Mouse (Mus musculus): ENCODE data around the gene Terb2.

- no peak for TF ChIP-seq CTCF (IDR thresholded peaks at IDR 0.05)
- TF ChIP-seq POLR2A (IDR thresholded peaks at IDR 0.05; ENCODE audit: insufficient read depth, low read depth, low read length) = no peak
Observed at GRCm38 (mm10) chr2:122137839-122138465, 48.1 kb upstream of the Terb2 start.

All from heart, adult 2 months (tissue).